Mouse (Mus musculus): ENCODE results near the gene Zbp1.

DNA sequence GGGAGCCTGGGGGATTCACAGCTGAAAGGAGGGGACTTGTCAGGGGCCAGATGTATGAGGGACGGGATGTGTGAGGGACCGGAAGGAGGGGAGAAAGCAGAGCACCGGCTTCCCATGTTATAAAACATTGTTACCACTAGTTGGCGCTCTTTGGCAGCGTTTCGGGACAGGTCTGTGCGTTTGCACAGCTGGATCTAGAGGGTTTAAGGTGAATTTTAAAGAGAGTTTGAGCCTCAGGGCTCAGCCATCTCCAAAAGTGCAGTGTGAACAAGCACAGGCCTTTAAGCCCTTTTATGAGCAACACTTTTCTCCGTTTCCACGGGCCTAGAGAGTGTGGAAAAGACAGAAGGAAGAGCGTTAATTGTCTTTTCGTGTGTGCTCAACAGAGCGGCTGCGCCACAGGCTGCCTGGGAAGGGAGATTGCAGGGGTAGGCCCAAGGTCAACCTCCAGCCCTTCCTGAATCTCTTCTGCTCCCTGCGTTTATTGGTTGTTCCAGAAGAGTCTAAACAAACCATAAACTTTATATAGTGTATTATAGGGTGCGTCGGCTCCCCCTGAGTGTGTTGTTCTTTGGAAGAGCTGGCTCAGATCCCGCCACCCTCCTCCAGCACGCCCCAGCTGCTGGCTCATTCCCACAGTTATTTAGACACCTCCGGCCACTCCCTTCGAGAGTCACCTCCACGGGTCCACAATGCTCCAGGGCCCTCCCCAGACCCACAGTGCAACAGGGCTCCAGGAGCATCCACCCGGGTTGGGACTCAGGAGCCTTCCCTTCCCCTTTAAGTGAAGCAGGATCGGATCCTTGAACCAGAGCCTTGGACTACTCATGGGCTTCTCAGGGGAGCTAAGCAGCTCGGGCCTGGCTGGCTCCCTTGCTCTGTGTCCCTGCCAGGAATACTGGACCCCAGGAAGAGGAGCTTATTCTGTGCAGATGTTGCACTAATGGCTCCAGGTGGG lies 59.1 kb downstream of the Zbp1 start:
- TF ChIP-seq CTCF (IDR thresholded peaks at IDR 0.05; ENCODE audit: control insufficient read depth, insufficient read depth, low read length) (peak; percentile 71), POLR2A (IDR thresholded peaks at IDR 0.05; ENCODE audit: borderline replicate concordance, control insufficient read depth, low read depth, low read length) (no peak)

Measured in bone marrow, adult 2 months (tissue).